Mouse (Mus musculus): ENCODE measurements around the gene Gm28778. TPM values are rescaled to one million over a fixed set of nuclear protein-coding genes. Genes with fewer than 3 reads are reported as not detected.
A peak's percentile ranks its signal among the peaks of the same experiment; 100 is the strongest.
"Not testable (repeated sequence)": the region's sequence is repeated elsewhere in the genome, so short reads cannot be mapped to it uniquely, and the experiment has no call there.

The Gm28778 gene
- not detected in 2 replicates for polyA plus RNA-seq (2015; fragmentation: Nextera tagmentation; extraction: Ambion mirVana)

- ATAC-seq: peak; percentile 100
- Histone ChIP-seq H3K36me3 (no peaks in the 10 kb centered on the region), H3K9me3 (no peaks in the 10 kb centered on the region), H3K27ac (peak within 1 kb of the TSS; percentile 94), H3K9ac (peak within 1 kb of the TSS; percentile 92), H3K27me3 (replicated peaks) (no peaks in the 10 kb centered on the region), H3K4me3 (replicated peaks) (peak within 1 kb of the TSS; percentile 86), H3K4me2 (replicated peaks) (peak within 1 kb of the TSS; percentile 73), H3K4me1 (replicated peaks) (no peaks in the 10 kb centered on the region)
- under 1% methylated on average over 64 of the region's 66 CpGs for WGBS
Measured at GRCm38 (mm10) chr1:53296581-53297383, at the start of gene Gm28778, which contains the start of the genes Pms1 and Ormdl1. Gene Gm28778 (plus strand): TSS chr1:53297111. Gene Pms1 (minus strand): TSS chr1:53297018. Gene Ormdl1 (plus strand): TSS chr1:53297095.

- not testable (repeated sequence) for ATAC-seq
Measured at GRCm38 (mm10) chr1:53264958-53265612, 31.8 kb upstream of the Gm28778 start.

GRCm38 (mm10) chr1:53269901-53270300 is 27.0 kb upstream of the Gm28778 start:
- Histone ChIP-seq H3K4me3 (replicated peaks) (no peak overlapping the region), H3K4me2 (replicated peaks) (no peak overlapping the region), H3K27me3 (replicated peaks) (no peaks in the 10 kb centered on the region), H3K9me3 (no peaks in the 10 kb centered on the region), H3K9ac (no peak overlapping the region), H3K36me3 (no peaks in the 10 kb centered on the region), H3K4me1 (replicated peaks) (no peaks in the 10 kb centered on the region), H3K27ac (no peak overlapping the region)
- no peak for ATAC-seq
- 70% methylated on average over 3 of the region's 3 CpGs for WGBS

More at GRCm38 (mm10) chr1:53264958-53265612, 31.8 kb upstream of the Gm28778 start:
- H3K27ac ChIP-seq; H3K27me3 ChIP-seq (replicated peaks); H3K9ac ChIP-seq; H3K4me1 ChIP-seq (replicated peaks); H3K4me3 ChIP-seq (replicated peaks); H3K36me3 ChIP-seq; H3K9me3 ChIP-seq; H3K4me2 ChIP-seq (replicated peaks): not testable (repeated sequence)

- Histone ChIP-seq H3K9ac (no peak overlapping the region), H3K36me3 (no peaks in the 10 kb centered on the region), H3K9me3 (no peaks in the 10 kb centered on the region), H3K27me3 (replicated peaks) (no peaks in the 10 kb centered on the region), H3K27ac (no peak overlapping the region), H3K4me2 (replicated peaks) (no peak overlapping the region), H3K4me3 (replicated peaks) (no peak overlapping the region), H3K4me1 (replicated peaks) (no peaks in the 10 kb centered on the region)
- ATAC-seq: no peak
Measured at GRCm38 (mm10) chr1:53272646-53273045, 24.3 kb upstream of the Gm28778 start.

GRCm38 (mm10) chr1:53291197-53291596 is 5.7 kb upstream of the Gm28778 start:
- Histone ChIP-seq H3K4me2 (replicated peaks) (no peak overlapping the region), H3K27ac (no peak overlapping the region), H3K36me3 (no peaks in the 10 kb centered on the region), H3K4me3 (replicated peaks) (no peak overlapping the region), H3K4me1 (replicated peaks) (no peaks in the 10 kb centered on the region), H3K9me3 (no peaks in the 10 kb centered on the region), H3K27me3 (replicated peaks) (no peaks in the 10 kb centered on the region), H3K9ac (no peak overlapping the region)
- 0 out of 2 replicates have a peak, but pooled peaks have one; percentile 31 for ATAC-seq
- WGBS: 66% methylated on average over 3 of the region's 3 CpGs

- H3K27me3 ChIP-seq (replicated peaks): no peaks in the 10 kb centered on the region
- WGBS: 92% methylated on average over 4 of the region's 4 CpGs
- no peak overlapping the region for H3K9ac ChIP-seq
- H3K27ac ChIP-seq: no peak overlapping the region
- H3K4me3 ChIP-seq (replicated peaks): no peak overlapping the region
- no peaks in the 10 kb centered on the region for H3K9me3 ChIP-seq
- no peak overlapping the region for H3K4me2 ChIP-seq (replicated peaks)
- ATAC-seq: no peak
- H3K36me3 ChIP-seq: no peaks in the 10 kb centered on the region
- H3K4me1 ChIP-seq (replicated peaks): no peaks in the 10 kb centered on the region
Measured at GRCm38 (mm10) chr1:53300506-53300905, 3.6 kb downstream of the Gm28778 start.

GRCm38 (mm10) chr1:53312989-53313967 is 16.4 kb downstream of the Gm28778 start, which contains the start of gene Osgepl1:
Gene Osgepl1 (plus strand): TSS chr1:53313624.
- H3K9me3 ChIP-seq: no peaks in the 10 kb centered on the region
- H3K9ac ChIP-seq: peak within 1 kb of the TSS; percentile 54
- no peaks in the 10 kb centered on the region for H3K4me1 ChIP-seq (replicated peaks)
- peak; percentile 99 for ATAC-seq
- WGBS: 2% methylated on average over 27 of the region's 27 CpGs
- H3K4me3 ChIP-seq (replicated peaks): peak within 1 kb of the TSS; percentile 47
- H3K36me3 ChIP-seq: no peaks in the 10 kb centered on the region
- peak within 1 kb of the TSS; percentile 78 for H3K27ac ChIP-seq
- peak within 1 kb of the TSS; percentile 68 for H3K4me2 ChIP-seq (replicated peaks)
- H3K27me3 ChIP-seq (replicated peaks): no peaks in the 10 kb centered on the region

- 91% methylated on average over 4 of the region's 4 CpGs for WGBS
Measured at GRCm38 (mm10) chr1:53321662-53322344, 24.9 kb downstream of the Gm28778 start.

GRCm38 (mm10) chr1:53323254-53323653 is 26.3 kb downstream of the Gm28778 start:
- Histone ChIP-seq H3K9me3 (no peaks in the 10 kb centered on the region), H3K27ac (no peak overlapping the region), H3K27me3 (replicated peaks) (no peaks in the 10 kb centered on the region), H3K4me2 (replicated peaks) (no peak overlapping the region), H3K36me3 (0 out of 2 replicates have a peak, but pooled peaks cover 2% of the 10 kb centered on the region), H3K9ac (no peak overlapping the region), H3K4me3 (replicated peaks) (no peak overlapping the region), H3K4me1 (replicated peaks) (no peaks in the 10 kb centered on the region)
- ATAC-seq: peak; percentile 76; the same call in 1 of the 2 replicates
- WGBS: 78% methylated on average over 5 of the region's 5 CpGs

More at GRCm38 (mm10) chr1:53321662-53322344, 24.9 kb downstream of the Gm28778 start:
- no peaks in the 10 kb centered on the region for H3K9me3 ChIP-seq
- 0 out of 2 replicates have a peak, but pooled peaks cover 2% of the 10 kb centered on the region for H3K36me3 ChIP-seq
- H3K4me2 ChIP-seq (replicated peaks): no peak overlapping the region
- H3K27ac ChIP-seq: no peak overlapping the region
- H3K9ac ChIP-seq: no peak overlapping the region
- no peaks in the 10 kb centered on the region for H3K4me1 ChIP-seq (replicated peaks)
- no peak for ATAC-seq
- H3K4me3 ChIP-seq (replicated peaks): no peak overlapping the region
- H3K27me3 ChIP-seq (replicated peaks): no peaks in the 10 kb centered on the region

GRCm38 (mm10) chr1:53324277-53324676 is 27.4 kb downstream of the Gm28778 start:
- WGBS: 77% methylated on average over 1 of the region's 1 CpGs
- H3K4me2 ChIP-seq (replicated peaks): no peak overlapping the region
- peak; percentile 66 for ATAC-seq
- H3K9me3 ChIP-seq: no peaks in the 10 kb centered on the region
- H3K27me3 ChIP-seq (replicated peaks): no peaks in the 10 kb centered on the region
- H3K27ac ChIP-seq: no peak overlapping the region
- H3K4me1 ChIP-seq (replicated peaks): no peaks in the 10 kb centered on the region
- 0 out of 2 replicates have a peak, but pooled peaks cover 2% of the 10 kb centered on the region for H3K36me3 ChIP-seq
- no peak overlapping the region for H3K9ac ChIP-seq
- no peak overlapping the region for H3K4me3 ChIP-seq (replicated peaks)

GRCm38 (mm10) chr1:53324827-53325494 is 28.1 kb downstream of the Gm28778 start:
- no peaks in the 10 kb centered on the region for H3K27me3 ChIP-seq (replicated peaks)
- no peak overlapping the region for H3K27ac ChIP-seq
- peak; percentile 55; the same call in 1 of the 2 replicates for ATAC-seq
- 83% methylated on average over 5 of the region's 5 CpGs for WGBS
- H3K36me3 ChIP-seq: 0 out of 2 replicates have a peak, but pooled peaks cover 2% of the 10 kb centered on the region
- H3K9ac ChIP-seq: no peak overlapping the region
- no peaks in the 10 kb centered on the region for H3K4me1 ChIP-seq (replicated peaks)
- no peak overlapping the region for H3K4me2 ChIP-seq (replicated peaks)
- no peak overlapping the region for H3K4me3 ChIP-seq (replicated peaks)
- H3K9me3 ChIP-seq: no peaks in the 10 kb centered on the region
